Mouse (Mus musculus) embryonic fibroblast, embryonic 13.5 days (primary cell): Measurements from ENCODE around the gene Gjb3.

Experiments used
- CTCF ChIP-seq: IDR thresholded peaks from 2 replicates; pipeline ENCODE4 v1.5.1; 2011; ENCODE audit warnings: mild to moderate bottlenecking, control low read depth, low read length, moderate library complexity, borderline replicate concordance; ENCODE audit not compliant: insufficient read depth
- POLR2A ChIP-seq: IDR thresholded peaks from 2 replicates; pipeline ENCODE4 v1.6.1; 2011; ENCODE audit warnings: low read depth, mild to moderate bottlenecking, control low read depth, low read length, moderate library complexity

GRCm38 (mm10) chr4:127325276-127325675 lies 5.4 kb downstream of the Gjb3 start:
- TF ChIP-seq POLR2A (no peak), CTCF (no peak)
